Mouse (Mus musculus): Measurements from ENCODE around the gene Nudt21. TPM values are rescaled to one million over a fixed set of nuclear protein-coding genes. Genes with fewer than 3 reads are reported as not detected.
A peak's percentile ranks its signal among the peaks of the same experiment; 100 is the strongest.

The Nudt21 gene
- total and polyA plus RNA-seq, 2 experiments from 2014 or later: 61.5 to 90.1 TPM

DNA sequence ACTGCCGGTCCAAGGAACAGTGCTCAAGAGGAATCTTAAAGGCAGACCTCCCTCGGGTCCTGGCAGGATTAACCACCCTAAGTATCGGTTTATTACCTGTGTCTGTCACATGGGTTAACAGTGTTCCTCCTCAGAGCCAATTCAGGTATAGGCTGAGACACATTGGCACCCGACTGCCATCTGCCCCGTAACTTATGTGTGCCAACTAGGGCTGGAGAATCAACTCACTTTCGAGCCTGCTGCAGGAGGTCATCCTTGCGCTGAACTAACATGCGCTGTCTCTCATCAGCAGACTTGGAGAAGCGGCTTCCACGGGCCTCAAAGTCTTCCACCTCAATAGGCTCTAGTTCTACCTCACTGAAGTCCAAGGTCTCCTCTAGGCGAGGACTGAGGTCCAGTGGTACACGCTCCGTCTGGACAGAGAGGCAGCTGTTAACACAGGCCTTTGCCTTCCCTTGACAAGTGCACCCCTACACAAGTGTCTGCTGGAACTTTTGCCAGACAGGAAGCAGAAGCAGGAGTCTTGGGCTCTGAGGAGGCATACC, 62.9 kb downstream of the Nudt21 start:
- no peak overlapping the region for H3K4me3 ChIP-seq (ENCODE audit: low read depth, low read length)
- no peak for ATAC-seq (ENCODE audit: low FRiP score)
- WGBS: 94% methylated on average over 13 of the region's 13 CpGs

DNA sequence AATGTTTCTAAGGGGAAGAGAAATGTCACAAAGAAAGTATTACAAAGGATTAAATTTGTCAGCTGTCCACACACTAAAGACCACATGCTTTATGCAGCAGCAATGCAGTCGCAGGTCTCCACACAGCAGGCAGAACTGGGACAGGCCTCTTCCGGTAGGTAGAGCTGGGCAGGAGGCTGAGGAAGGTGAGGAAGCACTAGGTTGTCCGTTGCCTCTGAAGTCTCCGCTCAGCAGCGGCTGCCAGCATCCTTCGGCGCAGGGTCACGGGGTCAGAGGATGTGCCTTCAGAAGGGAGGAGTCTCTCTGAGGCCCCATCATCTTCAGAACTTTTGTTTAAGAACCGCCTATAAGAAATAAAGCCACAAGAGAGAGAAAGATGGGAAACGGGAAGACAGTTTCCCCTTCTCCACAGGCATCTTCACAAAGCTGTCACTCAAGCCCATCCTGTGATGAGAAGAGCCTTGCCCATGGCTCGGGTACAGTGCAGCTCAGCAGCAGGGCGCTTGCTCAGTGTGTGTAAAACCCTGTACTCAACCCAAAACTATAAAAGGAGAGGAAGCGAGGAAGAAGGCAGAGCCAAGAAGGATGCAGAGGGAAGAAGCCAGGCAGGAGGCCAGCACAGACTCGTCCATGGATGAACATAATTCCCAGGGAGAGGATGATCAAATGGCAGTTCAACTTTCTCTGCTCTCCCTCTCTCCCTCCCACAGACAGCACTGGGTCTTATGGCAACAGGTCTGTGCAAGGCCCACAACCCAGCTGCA, 63.7 kb downstream of the Nudt21 start:
- no peak overlapping the region for H3K4me2 ChIP-seq (ENCODE audit: low read depth, low read length, poor library complexity, severe bottlenecking)
- H3K4me1 ChIP-seq (ENCODE audit: insufficient read depth, low read length): no peaks in the 10 kb centered on the region
- H3K36me3 ChIP-seq (ENCODE audit: insufficient read depth, low read length): peaks cover 61% of the 10 kb centered on the region
- DNase-seq (ENCODE audit: low spot score): no peak
- 78% methylated on average over 14 of the region's 14 CpGs for WGBS
- TF ChIP-seq CTCF (IDR thresholded peaks at IDR 0.05): no peak
- no peak overlapping the region for H3K9ac ChIP-seq (replicated peaks; ENCODE audit: low read length, poor library complexity, severe bottlenecking)
- no peak for ATAC-seq (ENCODE audit: low FRiP score)
- no peak overlapping the region for H3K27ac ChIP-seq (ENCODE audit: low read depth, low read length)
- no peak overlapping the region for H3K4me3 ChIP-seq (ENCODE audit: low read depth, low read length)
- H3K9me3 ChIP-seq (ENCODE audit: low read length): no peaks in the 10 kb centered on the region
- H3K27me3 ChIP-seq (ENCODE audit: insufficient read depth, low read length): no peaks in the 10 kb centered on the region

More for the DNA sequence above, 62.9 kb downstream of the Nudt21 start:
- Histone ChIP-seq H3K36me3 (ENCODE audit: insufficient read depth, low read length) (peaks cover 63% of the 10 kb centered on the region), H3K4me2 (ENCODE audit: low read depth, low read length, poor library complexity, severe bottlenecking) (no peak overlapping the region), H3K9me3 (ENCODE audit: low read length) (no peaks in the 10 kb centered on the region), H3K4me1 (ENCODE audit: insufficient read depth, low read length) (no peaks in the 10 kb centered on the region), H3K27me3 (ENCODE audit: insufficient read depth, low read length) (no peaks in the 10 kb centered on the region), H3K9ac (replicated peaks; ENCODE audit: low read length, poor library complexity, severe bottlenecking) (no peak overlapping the region), H3K27ac (ENCODE audit: low read depth, low read length) (no peak overlapping the region)
- DNase-seq (ENCODE audit: low spot score): no peak
- no peak for TF ChIP-seq CTCF (IDR thresholded peaks at IDR 0.05)

DNA sequence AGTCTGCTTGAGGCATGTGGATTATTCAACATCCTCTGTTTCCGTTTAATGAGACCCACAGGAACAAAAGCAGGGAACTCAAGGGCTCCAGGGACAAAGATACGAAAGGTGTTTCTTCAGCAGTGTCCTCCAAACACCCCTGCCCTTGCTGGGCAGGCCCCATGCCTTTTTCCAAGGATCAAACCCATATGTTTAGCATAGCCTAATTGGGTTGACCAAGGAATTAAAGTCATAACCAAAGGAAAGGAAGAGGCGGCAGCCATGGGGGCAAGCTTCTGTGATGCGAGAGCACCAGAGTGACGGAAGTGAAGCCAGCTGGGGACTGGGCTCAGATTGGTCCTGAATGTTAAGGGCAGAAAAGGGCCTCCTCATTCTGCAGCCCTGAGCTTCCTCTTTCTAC, 64.6 kb downstream of the Nudt21 start:
- no peak overlapping the region for H3K4me3 ChIP-seq (ENCODE audit: low read depth, low read length)
- no peak overlapping the region for H3K27ac ChIP-seq (ENCODE audit: low read depth, low read length)
- WGBS: 76% methylated on average over 5 of the region's 5 CpGs
- H3K4me1 ChIP-seq (ENCODE audit: insufficient read depth, low read length): no peaks in the 10 kb centered on the region
- no peaks in the 10 kb centered on the region for H3K27me3 ChIP-seq (ENCODE audit: insufficient read depth, low read length)
- H3K4me2 ChIP-seq (ENCODE audit: low read depth, low read length, poor library complexity, severe bottlenecking): no peak overlapping the region
- H3K9me3 ChIP-seq (ENCODE audit: low read length): no peaks in the 10 kb centered on the region
- no peak for TF ChIP-seq CTCF (IDR thresholded peaks at IDR 0.05)
- peaks cover 61% of the 10 kb centered on the region for H3K36me3 ChIP-seq (ENCODE audit: insufficient read depth, low read length)
- DNase-seq (ENCODE audit: low spot score): no peak
- no peak for ATAC-seq (ENCODE audit: low FRiP score)
- H3K9ac ChIP-seq (replicated peaks; ENCODE audit: low read length, poor library complexity, severe bottlenecking): no peak overlapping the region

DNA sequence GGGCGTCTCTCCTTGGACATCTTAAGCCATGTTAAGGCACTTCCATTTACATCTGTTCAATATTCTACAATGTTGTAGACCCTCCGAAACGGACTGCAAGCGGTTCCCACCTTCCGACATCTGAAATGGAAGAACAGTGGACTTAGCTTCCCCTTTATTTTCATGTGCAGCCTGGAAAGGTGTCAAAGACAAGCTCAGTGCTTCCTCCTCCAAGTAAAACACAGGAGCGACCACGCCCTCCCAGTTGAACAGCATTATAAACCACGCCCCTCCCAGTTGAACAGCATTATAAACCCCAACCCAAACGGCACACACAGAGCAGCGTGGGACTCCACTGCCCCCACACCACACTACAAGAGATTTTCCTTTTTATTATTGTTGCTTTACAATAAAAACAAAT, 65.4 kb downstream of the Nudt21 start:
- Histone ChIP-seq H3K9me3 (ENCODE audit: low read length) (no peaks in the 10 kb centered on the region), H3K4me2 (ENCODE audit: low read depth, low read length, poor library complexity, severe bottlenecking) (no peak overlapping the region), H3K27me3 (ENCODE audit: insufficient read depth, low read length) (no peaks in the 10 kb centered on the region), H3K4me1 (ENCODE audit: insufficient read depth, low read length) (no peaks in the 10 kb centered on the region), H3K36me3 (ENCODE audit: insufficient read depth, low read length) (peaks cover 65% of the 10 kb centered on the region), H3K9ac (replicated peaks; ENCODE audit: low read length, poor library complexity, severe bottlenecking) (no peak overlapping the region), H3K4me3 (ENCODE audit: low read depth, low read length) (no peak overlapping the region), H3K27ac (ENCODE audit: low read depth, low read length) (no peak overlapping the region)
- no peak for DNase-seq (ENCODE audit: low spot score)
- WGBS: 86% methylated on average over 10 of the region's 10 CpGs
- no peak for TF ChIP-seq CTCF (IDR thresholded peaks at IDR 0.05)
- ATAC-seq (ENCODE audit: low FRiP score): no peak

DNA sequence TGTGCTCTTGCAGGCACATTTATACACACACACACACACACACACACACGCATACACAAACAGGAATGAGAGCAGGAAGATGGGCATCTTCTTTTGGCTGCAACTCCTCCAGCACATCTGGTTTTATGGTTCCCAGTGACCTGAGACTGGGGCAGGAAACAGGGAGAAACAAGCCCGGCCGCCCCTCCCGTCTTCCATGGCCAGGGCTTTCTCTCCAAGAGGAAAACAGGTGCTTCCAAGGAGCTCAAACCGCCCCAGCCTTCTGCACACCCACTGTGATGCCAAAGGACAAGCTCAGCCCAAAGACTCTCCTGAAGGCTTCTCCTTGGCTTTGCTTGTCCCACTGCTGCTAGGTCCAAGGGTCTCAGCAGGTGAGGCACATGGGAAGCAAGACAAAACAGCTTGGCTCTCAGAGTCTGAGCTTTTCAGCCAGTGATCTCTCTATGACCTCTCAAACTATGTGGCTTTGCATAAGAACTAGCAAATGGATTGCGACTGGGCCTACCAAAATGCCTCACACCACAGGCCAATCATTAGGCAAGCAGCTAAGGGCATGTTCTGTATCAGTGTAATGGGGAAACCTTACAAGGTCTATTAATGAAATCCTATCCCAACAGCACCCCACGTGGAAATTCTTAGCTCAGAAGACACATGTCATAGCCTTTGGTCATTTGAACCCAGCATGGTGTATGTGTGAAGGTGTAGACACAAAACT, 67.0 kb downstream of the Nudt21 start:
- Histone ChIP-seq H3K27me3 (ENCODE audit: insufficient read depth, low read length) (no peaks in the 10 kb centered on the region), H3K9me3 (ENCODE audit: low read length) (no peaks in the 10 kb centered on the region), H3K4me2 (ENCODE audit: low read depth, low read length, poor library complexity, severe bottlenecking) (no peak overlapping the region), H3K4me1 (ENCODE audit: insufficient read depth, low read length) (no peaks in the 10 kb centered on the region), H3K36me3 (ENCODE audit: insufficient read depth, low read length) (peaks cover 57% of the 10 kb centered on the region), H3K4me3 (ENCODE audit: low read depth, low read length) (no peak overlapping the region), H3K9ac (replicated peaks; ENCODE audit: low read length, poor library complexity, severe bottlenecking) (no peak overlapping the region), H3K27ac (ENCODE audit: low read depth, low read length) (no peak overlapping the region)
- no peak for TF ChIP-seq CTCF (IDR thresholded peaks at IDR 0.05)
- WGBS: 76% methylated on average over 7 of the region's 7 CpGs
- DNase-seq (ENCODE audit: low spot score) (no peak), ATAC-seq (ENCODE audit: low FRiP score) (peak; percentile 20; the same call in 1 of the 2 replicates)

DNA sequence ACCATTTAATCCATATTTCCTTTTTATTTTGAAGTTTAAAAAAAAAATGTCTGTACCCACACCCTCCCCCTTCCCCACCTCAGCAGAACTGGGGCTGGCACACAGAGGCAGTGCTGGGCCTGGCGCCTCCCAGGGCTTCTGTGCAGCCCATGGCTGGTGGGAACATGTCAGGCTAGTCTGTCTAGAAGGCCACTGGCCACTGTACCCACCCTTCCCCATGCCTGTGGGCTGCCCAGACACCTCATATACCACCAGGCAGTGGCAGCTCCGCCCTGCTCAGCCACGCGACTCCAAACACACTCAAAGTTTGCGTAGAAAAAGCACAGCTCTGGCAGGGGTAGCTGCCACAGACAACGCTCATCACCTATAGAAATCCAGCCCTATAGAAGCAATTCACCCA, 68.5 kb downstream of the Nudt21 start:
- ATAC-seq (ENCODE audit: low FRiP score) (no peak), DNase-seq (ENCODE audit: low spot score) (no peak)
- Histone ChIP-seq H3K4me1 (ENCODE audit: insufficient read depth, low read length) (no peaks in the 10 kb centered on the region), H3K27ac (ENCODE audit: low read depth, low read length) (peak overlapping the region; percentile 26; the same call in 1 of the 2 replicates), H3K36me3 (ENCODE audit: insufficient read depth, low read length) (peaks cover 57% of the 10 kb centered on the region), H3K9me3 (ENCODE audit: low read length) (no peaks in the 10 kb centered on the region), H3K27me3 (ENCODE audit: insufficient read depth, low read length) (no peaks in the 10 kb centered on the region), H3K9ac (replicated peaks; ENCODE audit: low read length, poor library complexity, severe bottlenecking) (no peak overlapping the region), H3K4me3 (ENCODE audit: low read depth, low read length) (no peak overlapping the region), H3K4me2 (ENCODE audit: low read depth, low read length, poor library complexity, severe bottlenecking) (no peak overlapping the region)
- WGBS: 73% methylated on average over 6 of the region's 6 CpGs
- TF ChIP-seq CTCF (IDR thresholded peaks at IDR 0.05): no peak

Other genes with a start within 250 kb of the Nudt21 start
- gene Gnao1, start 227.1 kb downstream of the Nudt21 start, total RNA-seq (2014; rRNA removed): 363 and 375 TPM in 2 replicates
- 301 and 312 TPM in 2 replicates for gene Gnao1, start 227.1 kb downstream of the Nudt21 start, polyA plus RNA-seq (2015; fragmentation: Nextera tagmentation; extraction: Ambion mirVana)
- 214 and 227 TPM in 2 replicates for gene Amfr, start 24.2 kb downstream of the Nudt21 start, total RNA-seq (2014; rRNA removed)
- gene Amfr, start 24.2 kb downstream of the Nudt21 start, polyA plus RNA-seq (2015; fragmentation: Nextera tagmentation; extraction: Ambion mirVana): 80.4 and 84.8 TPM in 2 replicates
- 17.3 and 20.1 TPM in 2 replicates for gene Ogfod1, start 167 bp upstream of the Nudt21 start, total RNA-seq (2014; rRNA removed)
- 7.8 and 8.9 TPM in 2 replicates for gene Ogfod1, start 167 bp upstream of the Nudt21 start, polyA plus RNA-seq (2015; fragmentation: Nextera tagmentation; extraction: Ambion mirVana)
- gene Bbs2, start 61.9 kb upstream of the Nudt21 start, total RNA-seq (2014; rRNA removed): 20.7 and 27.6 TPM in 2 replicates
- 16.2 and 17.5 TPM in 2 replicates for gene Bbs2, start 61.9 kb upstream of the Nudt21 start, polyA plus RNA-seq (2015; fragmentation: Nextera tagmentation; extraction: Ambion mirVana)
- gene Mt4, start 100.2 kb upstream of the Nudt21 start, total RNA-seq (2014; rRNA removed): not detected in 2 replicates
- gene Mt4, start 100.2 kb upstream of the Nudt21 start, polyA plus RNA-seq (2015; fragmentation: Nextera tagmentation; extraction: Ambion mirVana): not detected in 2 replicates
- 571 and 599 TPM in 2 replicates for gene Mt3, start 115.6 kb upstream of the Nudt21 start, total RNA-seq (2014; rRNA removed)
- 314 and 354 TPM in 2 replicates for gene Mt3, start 115.6 kb upstream of the Nudt21 start, polyA plus RNA-seq (2015; fragmentation: Nextera tagmentation; extraction: Ambion mirVana)
- 57.7 and 131 TPM in 2 replicates for gene Mt2, start 135.6 kb upstream of the Nudt21 start, total RNA-seq (2014; rRNA removed)
- gene Mt2, start 135.6 kb upstream of the Nudt21 start, polyA plus RNA-seq (2015; fragmentation: Nextera tagmentation; extraction: Ambion mirVana): 92.3 and 101 TPM in 2 replicates
- gene Mt1, start 142.1 kb upstream of the Nudt21 start, total RNA-seq (2014; rRNA removed): 460 and 504 TPM in 2 replicates
- gene Mt1, start 142.1 kb upstream of the Nudt21 start, polyA plus RNA-seq (2015; fragmentation: Nextera tagmentation; extraction: Ambion mirVana): 387 and 420 TPM in 2 replicates
- gene Nup93, start 177.5 kb upstream of the Nudt21 start, total RNA-seq (2014; rRNA removed): 47.9 and 65.3 TPM in 2 replicates
- gene Nup93, start 177.5 kb upstream of the Nudt21 start, polyA plus RNA-seq (2015; fragmentation: Nextera tagmentation; extraction: Ambion mirVana): 38.4 and 39.9 TPM in 2 replicates